Mouse (Mus musculus) bone marrow macrophage, adult 2 months (primary cell): Measurements from ENCODE around the gene Ctsa. TPM values are rescaled to one million over a fixed set of nuclear protein-coding genes. Genes with fewer than 3 reads are reported as not detected.
"Not testable (repeated sequence)": the region's sequence is repeated elsewhere in the genome, so short reads cannot be mapped to it uniquely, and the experiment has no call there.

Experiments used
- H3K27ac ChIP-seq: 2 replicates; pipeline ENCODE4 v1.5.1; 2012; ENCODE audit warnings: low read depth, low read length; ENCODE audit not compliant: insufficient read depth
- H3K4me1 ChIP-seq: 2 replicates; pipeline ENCODE4 v1.6.1; 2012; ENCODE audit warnings: low read length; ENCODE audit not compliant: control insufficient read depth, insufficient read depth
- H3K4me3 ChIP-seq: 2 replicates; pipeline ENCODE4 v1.5.1; 2012; ENCODE audit warnings: mild to moderate bottlenecking, low read length, moderate library complexity; ENCODE audit not compliant: insufficient read depth
- CTCF ChIP-seq: IDR thresholded peaks from 2 replicates; pipeline ENCODE4 v1.5.1; 2012; ENCODE audit warnings: low read depth, mild to moderate bottlenecking, low read length, moderate library complexity
- POLR2A ChIP-seq: IDR thresholded peaks from 2 replicates; pipeline ENCODE4 v1.6.1; 2012; ENCODE audit warnings: mild to moderate bottlenecking, low read depth, low read length, borderline replicate concordance
- polyA plus RNA-seq: library from polyadenylated mRNA; stranded (reverse); fragments of >200 nt; gene quantifications from 2 replicates; pipeline ENCODE4 v1.2.4, GENCODE M21; 2012; ENCODE audit not compliant: missing spikeins, insufficient read depth, insufficient read length

The Ctsa gene
- polyA plus RNA-seq, 1 experiment, result 760 TPM

DNA sequence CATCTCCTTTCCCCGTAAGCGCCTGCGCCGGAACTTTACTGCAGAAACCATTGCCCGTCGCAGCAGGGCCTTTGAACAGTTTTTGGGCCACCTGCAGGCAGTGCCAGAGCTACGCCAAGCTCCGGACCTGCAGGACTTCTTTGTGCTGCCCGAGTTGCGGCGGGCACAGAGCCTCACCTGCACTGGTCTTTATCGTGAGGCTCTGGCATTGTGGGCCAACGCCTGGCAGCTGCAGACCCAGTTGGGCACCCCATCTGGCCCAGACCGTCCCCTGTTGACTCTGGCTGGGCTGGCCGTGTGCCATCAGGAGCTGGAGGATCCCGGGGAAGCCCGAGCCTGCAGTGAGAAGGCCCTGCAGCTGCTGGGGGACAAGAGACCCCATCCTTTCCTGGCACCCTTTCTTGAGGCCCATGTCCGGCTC lies 40.8 kb upstream of the Ctsa start:
- Histone ChIP-seq H3K4me3 (no peak overlapping the region), H3K4me1 (peaks cover 9% of the 10 kb centered on the region), H3K27ac (no peak overlapping the region)
- TF ChIP-seq CTCF (no peak), POLR2A (no peak)

DNA sequence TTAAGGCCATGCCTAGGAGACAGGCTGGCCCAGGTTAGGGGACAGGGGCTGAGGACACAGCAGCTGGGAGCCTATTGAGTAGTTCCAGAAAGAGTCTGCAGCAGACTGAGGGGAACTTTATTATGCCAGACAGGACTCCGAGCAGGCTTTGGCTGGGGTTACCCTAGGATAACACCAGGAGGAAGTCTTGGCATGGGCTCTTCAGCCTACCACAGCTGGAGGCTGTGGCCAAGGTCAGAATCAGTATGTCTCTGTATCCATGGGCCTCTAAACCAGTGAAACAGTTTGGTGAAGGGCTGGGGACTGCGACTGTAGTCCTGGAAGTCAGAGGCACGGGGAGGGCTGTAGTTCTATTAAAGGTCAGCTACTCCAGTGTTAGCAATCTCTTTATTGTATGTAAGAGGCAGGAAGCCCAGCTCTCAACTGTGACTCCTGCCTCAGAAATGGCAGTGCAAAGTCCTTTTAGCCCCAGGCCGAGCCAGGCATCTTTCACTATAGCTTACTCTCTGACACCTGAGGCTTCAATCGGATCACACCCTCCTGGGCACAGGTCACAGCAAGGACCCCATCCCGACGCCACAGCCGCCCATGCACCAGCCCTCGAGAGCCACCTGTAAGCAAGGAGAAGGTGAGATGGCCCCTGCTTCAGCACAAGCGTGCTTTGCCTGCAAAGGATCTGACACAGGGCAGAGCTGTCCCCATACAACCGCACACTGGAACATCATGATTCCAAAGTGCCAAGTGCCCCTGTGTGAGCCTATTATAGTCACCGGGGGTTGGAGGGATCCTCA lies 40.1 kb upstream of the Ctsa start:
- Histone ChIP-seq H3K4me1 (peaks cover 6% of the 10 kb centered on the region), H3K4me3 (no peak overlapping the region), H3K27ac (no peak overlapping the region)
- no peak for TF ChIP-seq CTCF
- TF ChIP-seq POLR2A, result no peak

DNA sequence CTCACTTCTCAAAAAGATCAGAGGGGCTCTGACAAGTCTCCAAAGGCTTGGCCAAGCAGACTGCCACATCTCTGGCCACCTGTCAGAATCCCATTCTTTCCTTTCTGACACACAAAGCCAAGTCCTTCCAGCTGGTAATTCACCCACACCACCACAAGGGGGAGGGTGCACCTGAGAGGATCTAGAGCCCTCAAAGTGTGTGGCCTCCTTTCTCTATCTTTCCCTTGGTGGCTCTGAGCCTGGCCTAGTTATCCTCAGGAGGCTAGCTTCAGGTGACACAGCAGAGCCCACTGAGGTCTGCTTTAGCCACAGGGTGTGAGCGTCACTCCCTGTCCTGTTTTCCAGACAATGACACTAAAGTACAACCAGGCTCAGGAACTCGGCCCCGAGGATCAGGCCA lies 39.4 kb upstream of the Ctsa start:
- Histone ChIP-seq H3K4me3 (no peak overlapping the region), H3K27ac (no peak overlapping the region), H3K4me1 (peaks cover 6% of the 10 kb centered on the region)
- no peak for TF ChIP-seq POLR2A
- peak; percentile 28; the same call in 1 of the 2 replicates for TF ChIP-seq CTCF

DNA sequence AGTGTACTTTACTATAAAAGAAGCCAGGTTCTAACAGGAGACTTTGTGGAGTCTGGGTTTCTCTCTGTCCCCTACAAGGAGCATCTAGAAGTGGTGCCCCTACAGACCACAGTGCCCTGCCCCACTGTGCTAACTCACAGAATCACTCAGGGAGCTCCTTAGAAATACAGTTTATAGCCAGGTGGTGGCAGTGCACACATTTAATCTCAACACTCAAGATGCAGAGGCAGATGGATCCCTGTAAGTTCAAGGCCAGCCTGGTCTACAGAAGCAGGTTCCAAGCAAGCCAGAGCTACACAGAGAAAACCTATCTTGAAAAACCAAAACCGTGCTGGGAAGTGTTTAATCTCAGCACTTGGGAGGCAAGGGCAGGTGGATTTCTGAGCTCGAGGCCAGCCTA lies 38.9 kb upstream of the Ctsa start:
- Histone ChIP-seq H3K4me3 (no peak overlapping the region), H3K27ac (no peak overlapping the region), H3K4me1 (peaks cover 6% of the 10 kb centered on the region)
- TF ChIP-seq POLR2A (no peak), CTCF (no peak)

DNA sequence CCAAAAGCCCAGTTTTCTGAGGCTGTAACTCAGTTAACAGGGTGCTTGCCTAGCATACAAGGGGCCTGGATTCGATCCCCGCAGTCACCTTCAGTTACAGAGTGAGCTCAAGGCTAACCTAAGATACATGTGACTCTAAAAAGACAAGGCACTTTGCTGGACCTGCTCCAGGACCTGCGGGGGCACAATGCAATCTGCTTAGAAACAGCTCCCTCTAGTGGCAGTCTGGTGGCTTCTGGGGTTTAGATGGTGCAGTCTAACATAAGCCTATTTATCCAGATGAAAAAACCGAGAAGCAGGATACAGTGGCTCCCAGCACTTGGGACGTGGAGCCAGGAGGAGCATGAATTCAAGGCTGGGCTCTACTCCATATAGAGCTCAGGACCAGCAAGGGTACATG lies 38.4 kb upstream of the Ctsa start:
- H3K27ac ChIP-seq, result no peak overlapping the region
- peak; percentile 82 for TF ChIP-seq CTCF
- no peak for TF ChIP-seq POLR2A
- no peak overlapping the region for H3K4me3 ChIP-seq
- H3K4me1 ChIP-seq, result peaks cover 6% of the 10 kb centered on the region

DNA sequence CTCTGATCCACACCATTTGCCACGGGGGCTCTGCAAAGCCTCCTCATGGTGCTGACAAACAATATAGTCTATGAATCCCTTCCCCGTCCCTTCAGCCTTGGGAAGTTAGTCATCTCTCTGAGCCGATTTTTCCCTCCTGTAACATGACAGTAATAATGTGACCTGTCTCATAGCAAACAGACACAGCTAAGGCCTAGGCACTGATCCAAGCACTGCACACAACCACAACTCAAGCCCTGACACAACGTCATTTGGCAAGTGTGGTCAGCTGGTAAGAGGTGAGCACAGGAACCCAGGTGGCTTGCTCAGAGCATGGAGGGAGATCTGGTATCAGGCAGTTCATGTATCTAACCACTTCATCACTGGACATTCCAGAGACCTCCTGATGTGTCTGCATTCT lies 36.8 kb upstream of the Ctsa start:
- TF ChIP-seq POLR2A (no peak), CTCF (no peak)

DNA sequence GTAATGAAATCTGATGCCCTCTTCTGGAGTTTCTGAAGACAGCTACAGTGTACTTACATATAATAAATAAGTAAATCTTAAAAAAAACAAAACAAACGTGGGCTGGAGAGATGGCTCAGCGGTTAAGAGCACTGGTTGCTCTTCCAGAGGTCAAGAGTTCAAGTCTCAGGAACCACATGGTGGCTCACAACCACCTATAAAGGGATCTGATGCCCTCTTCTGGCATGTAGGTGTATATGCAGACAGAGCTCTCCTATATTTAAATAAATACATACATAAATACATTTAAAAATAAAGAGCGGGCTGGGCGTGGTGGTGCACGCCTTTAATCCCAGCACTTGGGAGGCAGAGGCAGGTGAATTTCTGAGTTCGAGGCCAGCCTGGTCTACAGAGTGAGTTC lies 34.1 kb upstream of the Ctsa start:
- not testable (repeated sequence) for H3K4me1 ChIP-seq, H3K27ac ChIP-seq, H3K4me3 ChIP-seq

More for the DNA sequence above, 36.8 kb upstream of the Ctsa start:
- Histone ChIP-seq H3K4me3 (no peak overlapping the region), H3K4me1 (0 out of 2 replicates have a peak, but pooled peaks cover under 1% of the 10 kb centered on the region), H3K27ac (no peak overlapping the region)

DNA sequence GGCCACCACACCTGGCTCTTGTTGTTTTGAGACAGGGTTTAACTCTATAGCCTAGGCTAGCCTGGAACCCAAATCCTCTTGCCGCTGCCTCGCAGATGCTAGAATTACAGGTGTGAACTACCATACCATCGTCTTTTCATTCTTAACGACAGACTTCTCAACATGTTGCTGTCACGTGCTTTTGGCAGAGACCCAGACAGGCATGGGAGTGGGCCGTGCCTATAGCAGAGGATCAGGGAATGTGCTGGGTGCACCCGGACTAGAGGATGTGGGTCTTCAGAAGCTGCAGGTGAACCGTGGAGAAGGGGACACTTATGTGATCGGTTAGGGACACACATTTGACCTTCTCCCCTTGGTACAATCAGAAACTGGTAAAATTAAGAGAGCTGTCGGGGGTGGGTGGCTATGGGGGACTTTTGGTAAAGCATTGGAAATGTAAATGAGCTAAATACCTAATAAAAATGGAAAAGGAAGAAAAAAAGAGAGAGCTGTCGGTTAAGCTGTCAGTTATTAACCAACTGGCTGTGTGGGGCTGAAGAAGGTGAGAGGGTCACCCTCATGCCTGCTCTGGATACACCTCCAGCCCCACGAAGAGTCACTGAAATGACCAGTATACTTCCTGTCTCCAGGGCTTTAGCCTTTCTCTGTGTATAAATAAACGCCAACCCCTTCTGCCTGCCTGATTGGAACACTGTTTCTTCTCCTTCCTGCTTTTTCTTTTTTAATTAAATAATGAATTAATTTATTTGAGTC lies 32.2 kb upstream of the Ctsa start:
- no peak overlapping the region for H3K4me3 ChIP-seq
- no peak overlapping the region for H3K27ac ChIP-seq
- TF ChIP-seq POLR2A (no peak), CTCF (no peak)
- peaks cover 9% of the 10 kb centered on the region for H3K4me1 ChIP-seq

DNA sequence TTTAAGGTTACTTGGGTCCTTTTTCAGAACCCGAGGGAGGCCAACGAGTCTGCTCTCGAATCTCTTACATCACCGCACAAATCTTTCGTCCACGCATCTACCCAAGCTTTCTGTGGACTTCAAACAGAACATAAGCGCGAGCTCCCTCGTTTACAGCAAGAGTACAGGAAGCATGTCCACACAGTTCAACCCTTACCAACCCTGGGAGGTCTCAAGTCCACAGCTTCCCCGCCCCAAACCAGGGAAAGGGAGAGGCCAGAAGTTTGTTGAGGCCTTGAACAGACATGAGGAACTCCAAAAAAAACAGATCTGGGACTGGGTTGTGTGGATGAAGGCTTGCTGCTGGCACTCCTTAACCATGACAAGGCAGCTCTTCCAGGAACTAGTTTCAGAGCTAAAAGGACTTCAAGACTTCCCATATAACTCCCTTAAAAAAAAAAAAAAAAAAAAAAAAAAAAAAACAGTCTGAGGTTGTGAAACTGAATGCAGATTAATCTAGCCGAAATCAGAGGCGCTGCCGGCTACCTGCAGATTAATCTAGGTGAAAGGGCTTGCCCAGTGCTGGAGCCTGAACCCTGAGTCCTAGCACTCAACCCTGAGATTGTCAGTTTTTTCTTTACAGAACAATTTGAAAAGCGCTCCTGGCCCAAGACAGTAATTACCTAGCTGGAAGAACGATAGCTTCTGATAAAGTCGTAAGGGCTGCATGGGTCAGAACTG lies 29.3 kb upstream of the Ctsa start:
- peak overlapping the region; percentile 92 for H3K4me3 ChIP-seq
- H3K27ac ChIP-seq, result peak overlapping the region; percentile 41
- TF ChIP-seq POLR2A, result no peak
- TF ChIP-seq CTCF, result no peak
- H3K4me1 ChIP-seq, result peaks cover 16% of the 10 kb centered on the region

DNA sequence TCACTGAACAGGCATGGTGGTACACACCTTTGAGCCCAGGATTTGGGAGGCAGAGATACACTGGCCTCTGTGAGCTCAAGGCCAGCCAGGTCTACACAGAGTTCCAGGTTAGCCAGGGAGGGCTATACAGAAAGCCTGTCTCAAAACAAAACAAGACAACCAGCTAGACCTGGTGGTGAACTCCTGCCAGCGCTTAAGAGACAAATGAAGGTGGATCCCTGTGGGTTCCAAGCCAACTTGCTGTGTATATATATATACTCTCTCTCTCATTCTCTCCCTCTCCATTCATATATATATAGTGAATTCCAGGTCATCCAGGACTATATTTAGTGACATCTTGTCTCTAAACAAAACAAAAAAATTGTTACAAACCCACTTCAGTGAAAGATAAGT lies 28.8 kb upstream of the Ctsa start:
- TF ChIP-seq POLR2A (no peak), CTCF (no peak)
- H3K4me1 ChIP-seq, result peaks cover 16% of the 10 kb centered on the region
- no peak overlapping the region for H3K27ac ChIP-seq
- H3K4me3 ChIP-seq, result peak overlapping the region; percentile 92
